Mouse (Mus musculus) embryo, embryonic 11 days (tissue): ENCODE data around the gene Ltbp3.

Source experiments
- DNase-seq: peaks from one replicate; pipeline ENCODE4 v3.0.0-alpha.2; 2015

The Ltbp3 gene

GRCm38 (mm10) chr19:5794771-5795576 is 54.3 kb downstream of the Ltbp3 start:
- peak; percentile 50 for DNase-seq

GRCm38 (mm10) chr19:5795668-5796572 is 55.2 kb downstream of the Ltbp3 start:
- DNase-seq, result peak; percentile 30

GRCm38 (mm10) chr19:5796573-5797111 is 55.9 kb downstream of the Ltbp3 start:
- no peak for DNase-seq

GRCm38 (mm10) chr19:5797381-5798111 is 56.8 kb downstream of the Ltbp3 start:
- DNase-seq, result peak; percentile 24

- peak; percentile 34 for DNase-seq
Measured at GRCm38 (mm10) chr19:5798700-5799479, 58.2 kb downstream of the Ltbp3 start.

GRCm38 (mm10) chr19:5799566-5800349 is 59.1 kb downstream of the Ltbp3 start:
- no peak for DNase-seq

- DNase-seq, result no peak
Measured at GRCm38 (mm10) chr19:5800350-5800631, 59.6 kb downstream of the Ltbp3 start.

- no peak for DNase-seq
Measured at GRCm38 (mm10) chr19:5800632-5801431, 60.1 kb downstream of the Ltbp3 start.

GRCm38 (mm10) chr19:5801432-5801964 is 60.8 kb downstream of the Ltbp3 start:
- no peak for DNase-seq

GRCm38 (mm10) chr19:5802011-5802786 is 61.5 kb downstream of the Ltbp3 start:
- peak; percentile 96 for DNase-seq

GRCm38 (mm10) chr19:5802787-5803040 is 62.0 kb downstream of the Ltbp3 start:
- DNase-seq, result no peak

GRCm38 (mm10) chr19:5803041-5803880 is 62.6 kb downstream of the Ltbp3 start:
- peak; percentile 99 for DNase-seq

GRCm38 (mm10) chr19:5803881-5804279 is 63.2 kb downstream of the Ltbp3 start:
- DNase-seq, result no peak

GRCm38 (mm10) chr19:5804371-5804899 is 63.7 kb downstream of the Ltbp3 start:
- DNase-seq, result peak; percentile 44

- peak; percentile 52 for DNase-seq
Measured at GRCm38 (mm10) chr19:5806051-5806808, 65.5 kb downstream of the Ltbp3 start.

GRCm38 (mm10) chr19:5806809-5807205 is 66.1 kb downstream of the Ltbp3 start:
- DNase-seq, result no peak

- no peak for DNase-seq
Measured at GRCm38 (mm10) chr19:5807740-5808139, 67.0 kb downstream of the Ltbp3 start.
